Mouse (Mus musculus) ES-E14 (cell line): ENCODE measurements around the gene Prkra.

Experiments used
- HCFC1 ChIP-seq: IDR thresholded peaks from 2 replicates; pipeline ENCODE4 v1.6.1; 2012; ENCODE audit warnings: low read length, inconsistent platforms, borderline replicate concordance; ENCODE audit not compliant: insufficient read depth
- ZC3H11A ChIP-seq: IDR thresholded peaks from 2 replicates; pipeline ENCODE4 v1.6.1; 2012; ENCODE audit warnings: low read depth, mild to moderate bottlenecking, inconsistent platforms, low read length, borderline replicate concordance

DNA sequence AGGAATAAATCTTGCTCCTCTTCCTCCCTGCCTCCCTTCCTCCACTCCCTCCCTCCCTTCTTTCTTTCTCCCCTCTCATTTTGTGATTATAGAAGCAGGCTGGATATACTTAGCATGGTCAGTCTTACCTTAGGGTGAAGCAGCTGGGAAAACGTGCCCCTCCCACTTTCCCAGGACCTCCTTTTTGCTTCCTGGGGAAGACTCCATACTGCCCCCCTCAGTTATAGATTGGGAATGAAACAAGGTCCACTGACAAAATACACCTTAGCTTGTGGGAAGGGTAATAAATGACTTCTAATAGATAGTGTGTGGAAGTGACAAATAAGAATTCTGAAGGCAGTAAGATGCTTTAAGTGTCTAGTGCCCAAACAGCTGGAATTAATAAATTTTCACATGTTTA is 8.2 kb upstream of the Prkra start:
- TF ChIP-seq ZC3H11A (no peak), HCFC1 (no peak)
